Mouse (Mus musculus) megakaryocyte, embryonic 14.5 days (primary cell): ENCODE measurements around the gene Gm49416.

ENCODE experiments used
- FLI1 ChIP-seq: IDR thresholded peaks from 2 replicates; pipeline ENCODE4 v1.6.1; 2012; ENCODE audit warnings: low read length, inconsistent platforms, mixed read lengths
- GATA1 ChIP-seq: IDR thresholded peaks from 3 replicates; pipeline ENCODE4 v1.6.1; 2012; ENCODE audit warnings: mixed read lengths, low read length, inconsistent platforms, borderline replicate concordance

DNA sequence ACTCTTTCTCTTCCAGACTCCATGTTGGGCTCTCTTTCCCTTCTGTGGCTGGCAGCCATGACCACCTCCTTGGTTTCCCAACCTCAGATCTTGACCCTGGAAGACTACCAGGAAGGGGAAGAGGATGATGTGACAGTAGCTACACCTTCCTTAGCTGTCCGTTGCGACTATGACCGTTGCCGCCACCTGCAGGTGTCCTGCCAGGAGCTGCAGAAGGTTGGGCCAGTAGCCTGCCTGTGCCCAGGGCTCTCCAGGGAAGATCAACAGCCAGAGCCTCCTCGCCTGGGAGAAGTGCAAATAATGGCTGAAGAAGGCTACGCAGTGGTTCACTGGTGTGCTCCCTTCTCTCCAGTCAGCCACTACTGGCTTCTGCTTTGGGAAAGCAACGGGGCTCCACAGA is 37.1 kb upstream of the Gm49416 start:
- no peak for TF ChIP-seq GATA1
- no peak for TF ChIP-seq FLI1
